Mouse (Mus musculus) heart, embryonic 14.5 days (tissue): ENCODE results near the gene Pigm. TPM values are rescaled to one million over a fixed set of nuclear protein-coding genes. Genes with fewer than 3 reads are reported as not detected.

Experiments used
- ATAC-seq: fragments of 200-750 bp; cut with Nextera tagmentation; 2 replicates; pipeline ENCODE4 v1.8.0; 2017; ENCODE audit warnings: low read depth, moderate TSS enrichment; ENCODE audit not compliant: insufficient number of reproducible peaks, insufficient read depth, low FRiP score
- H3K27ac ChIP-seq, 2 experiments: fragments of 200-500 bp in 1 of 2; fragments of 300-500 bp in 1 of 2; sonication (generic) in 1 of 2; replicated peaks in 1 of 2; 2 replicates each; pipeline ENCODE4 v1.5.1; 2012 to 2014; ENCODE audit warnings: low read depth in 2 of 2, low read length in 2 of 2, control low read depth in 1 of 2, mild to moderate bottlenecking in 1 of 2, mixed read lengths in 1 of 2; ENCODE audit not compliant: control insufficient read depth in 1 of 2, insufficient read depth in 1 of 2
- H3K27me3 ChIP-seq: fragments of 300-500 bp; sonication (generic); 2 replicates; pipeline ENCODE4 v1.6.1; 2014; ENCODE audit warnings: mild to moderate bottlenecking, low read length, control low read depth; ENCODE audit not compliant: control insufficient read depth, insufficient read depth
- H3K36me3 ChIP-seq: fragments of 300-500 bp; sonication (generic); 2 replicates; pipeline ENCODE4 v1.6.1; 2014; ENCODE audit warnings: mild to moderate bottlenecking, control low read depth, low read length, mixed read lengths; ENCODE audit not compliant: control insufficient read depth, insufficient read depth
- H3K4me1 ChIP-seq, 2 experiments: fragments of 200-500 bp in 1 of 2; fragments of 300-500 bp in 1 of 2; sonication (generic) in 1 of 2; 2 replicates each; pipeline ENCODE4 v1.6.1; 2012 to 2014; ENCODE audit warnings: low read length in 2 of 2, control low read depth in 1 of 2, mixed read lengths in 1 of 2; ENCODE audit not compliant: control insufficient read depth in 2 of 2, insufficient read depth in 2 of 2
- H3K4me2 ChIP-seq: fragments of 300-500 bp; sonication (generic); 2 replicates; pipeline ENCODE4 v1.6.1; 2014; ENCODE audit warnings: mild to moderate bottlenecking, low read length
- H3K4me3 ChIP-seq, 2 experiments: fragments of 200-500 bp in 1 of 2; fragments of 300-500 bp in 1 of 2; sonication (generic) in 1 of 2; 2 replicates each; pipeline ENCODE4 v1.5.1; 2012 to 2014; ENCODE audit warnings: low read length in 2 of 2, mild to moderate bottlenecking in 2 of 2, control low read depth in 1 of 2, low read depth in 1 of 2, moderate library complexity in 1 of 2; ENCODE audit not compliant: control insufficient read depth in 1 of 2, insufficient read depth in 1 of 2
- H3K9ac ChIP-seq: fragments of 300-500 bp; sonication (generic); 2 replicates; pipeline ENCODE4 v1.6.1; 2014; ENCODE audit warnings: mild to moderate bottlenecking, low read length
- H3K9me3 ChIP-seq: fragments of 300-500 bp; sonication (generic); 2 replicates; pipeline ENCODE4 v1.6.1; 2016; ENCODE audit warnings: low read length, control low read depth; ENCODE audit not compliant: control insufficient read depth
- WGBS: fragments of 180-500 bp; shearing (Covaris S2); extraction: QIAGEN DNeasy Blood & Tissue Kit; methylation state at CpG from one replicate; pipeline ENCODE4 v1.1.7; 2014; 5-methylcytosine and 5-hydroxymethylcytosine counted together
- polyA plus RNA-seq: library from polyadenylated mRNA; unstranded; fragments of >200 nt; fragmentation: Nextera tagmentation; extraction: Ambion mirVana; gene quantifications from 2 replicates; pipeline ENCODE4 v1.2.1, GENCODE M21; 2014

Gene Pigm
- polyA plus RNA-seq, 1 experiment from 2014 or later: 6.3 TPM

- no peak overlapping the region for H3K9ac ChIP-seq
- H3K4me3 ChIP-seq: no peak overlapping the region
- H3K9me3 ChIP-seq: peaks cover 5% of the 10 kb centered on the region; the same call in 1 of the 2 replicates
- 69% methylated on average over 8 of the region's 8 CpGs for WGBS
- ATAC-seq: no peak
- H3K27me3 ChIP-seq: peaks cover 62% of the 10 kb centered on the region
- no peaks in the 10 kb centered on the region for H3K4me1 ChIP-seq
- no peak overlapping the region for H3K27ac ChIP-seq
- no peak overlapping the region for H3K4me2 ChIP-seq
- no peaks in the 10 kb centered on the region for H3K36me3 ChIP-seq
Observed at GRCm38 (mm10) chr1:172331422-172331947, 44.9 kb upstream of the Pigm start.

GRCm38 (mm10) chr1:172332925-172333324, 43.4 kb upstream of the Pigm start:
- no peaks in the 10 kb centered on the region for H3K4me1 ChIP-seq
- H3K9me3 ChIP-seq: no peaks in the 10 kb centered on the region
- H3K9ac ChIP-seq: no peak overlapping the region
- H3K36me3 ChIP-seq: no peaks in the 10 kb centered on the region
- peaks cover 56% of the 10 kb centered on the region for H3K27me3 ChIP-seq
- no peak for ATAC-seq
- 79% methylated on average over 2 of the region's 2 CpGs for WGBS
- no peak overlapping the region for H3K4me2 ChIP-seq
- no peak overlapping the region for H3K27ac ChIP-seq
- H3K4me3 ChIP-seq: no peak overlapping the region

GRCm38 (mm10) chr1:172333512-172333911, 42.8 kb upstream of the Pigm start:
- no peaks in the 10 kb centered on the region for H3K9me3 ChIP-seq
- H3K27me3 ChIP-seq: peaks cover 56% of the 10 kb centered on the region
- ATAC-seq: no peak

GRCm38 (mm10) chr1:172335804-172336203, 40.5 kb upstream of the Pigm start:
- H3K9ac ChIP-seq: no peak overlapping the region
- H3K27me3 ChIP-seq: peaks cover 55% of the 10 kb centered on the region
- H3K27ac ChIP-seq: no peak overlapping the region
- ATAC-seq: no peak
- H3K4me3 ChIP-seq: no peak overlapping the region
- no peaks in the 10 kb centered on the region for H3K36me3 ChIP-seq
- H3K4me1 ChIP-seq: peaks cover 4% of the 10 kb centered on the region in 2 experiments; a peak in 1 of 4 replicates
- no peaks in the 10 kb centered on the region for H3K9me3 ChIP-seq
- no peak overlapping the region for H3K4me2 ChIP-seq
- 68% methylated on average over 15 of the region's 15 CpGs for WGBS

More at GRCm38 (mm10) chr1:172333512-172333911, 42.8 kb upstream of the Pigm start:
- H3K27ac ChIP-seq: no peak overlapping the region
- no peaks in the 10 kb centered on the region for H3K4me1 ChIP-seq
- H3K36me3 ChIP-seq: no peaks in the 10 kb centered on the region
- no peak overlapping the region for H3K9ac ChIP-seq
- H3K4me2 ChIP-seq: no peak overlapping the region
- H3K4me3 ChIP-seq: no peak overlapping the region
- WGBS: 15% methylated on average over 3 of the region's 3 CpGs

- peaks cover 68% of the 10 kb centered on the region for H3K27me3 ChIP-seq
- no peaks in the 10 kb centered on the region for H3K9me3 ChIP-seq
- 30% methylated on average over 2 of the region's 2 CpGs for WGBS
Observed at GRCm38 (mm10) chr1:172337411-172338185, 38.7 kb upstream of the Pigm start.

GRCm38 (mm10) chr1:172340729-172341321, 35.5 kb upstream of the Pigm start, which contains the start of gene Kcnj10:
Gene Kcnj10 (plus strand): TSS chr1:172341210.
- ATAC-seq: peak; percentile 85
- Histone ChIP-seq H3K4me1 (peaks cover 4 to 10% of the 10 kb centered on the region in 2 experiments; a peak in 2 of 4 replicates), H3K36me3 (no peaks in the 10 kb centered on the region), H3K27ac (no peak within 1 kb of the TSS), H3K9ac (peak within 1 kb of the TSS; percentile 42; the same call in 1 of the 2 replicates), H3K4me2 (peak within 1 kb of the TSS; percentile 68), H3K9me3 (no peaks in the 10 kb centered on the region), H3K27me3 (peaks cover 65% of the 10 kb centered on the region), H3K4me3 (peak within 1 kb of the TSS; percentile 41 to 43)
- 3% methylated on average over 38 of the region's 38 CpGs for WGBS

More at GRCm38 (mm10) chr1:172337411-172338185, 38.7 kb upstream of the Pigm start:
- Histone ChIP-seq H3K9ac (no peak overlapping the region), H3K36me3 (no peaks in the 10 kb centered on the region), H3K4me2 (no peak overlapping the region), H3K4me1 (peaks cover 4 to 10% of the 10 kb centered on the region in 2 experiments; a peak in 2 of 4 replicates), H3K4me3 (no peak overlapping the region), H3K27ac (no peak overlapping the region)
- ATAC-seq: no peak

- H3K4me2 ChIP-seq: peak overlapping the region; percentile 68
- ATAC-seq: no peak; the same call in 1 of the 2 replicates
- no peaks in the 10 kb centered on the region for H3K36me3 ChIP-seq
- H3K4me3 ChIP-seq: peak overlapping the region; percentile 41 to 43; a peak in 2 of 4 replicates
- H3K9me3 ChIP-seq: no peaks in the 10 kb centered on the region
- WGBS: 7% methylated on average over 10 of the region's 10 CpGs
- peak overlapping the region; percentile 42; the same call in 1 of the 2 replicates for H3K9ac ChIP-seq
- no peak overlapping the region for H3K27ac ChIP-seq
- H3K27me3 ChIP-seq: peaks cover 65% of the 10 kb centered on the region
- H3K4me1 ChIP-seq: peaks cover 4 to 10% of the 10 kb centered on the region in 2 experiments; a peak in 2 of 4 replicates
Observed at GRCm38 (mm10) chr1:172341386-172341785, 35.0 kb upstream of the Pigm start.
